Mouse (Mus musculus) forebrain, postnatal 0 days (tissue): ENCODE measurements around the gene Cyp19a1. TPM values are rescaled to one million over a fixed set of nuclear protein-coding genes. Genes with fewer than 3 reads are reported as not detected.

Source experiments
- ATAC-seq: fragments of 200-750 bp; cut with Nextera tagmentation; 2 replicates; pipeline ENCODE4 v1.8.0; 2017; ENCODE audit warnings: mild to moderate bottlenecking, moderate library complexity
- DNase-seq: peaks from one replicate; pipeline ENCODE4 v3.0.0-alpha.2; 2015
- H3K27ac ChIP-seq: fragments of 300-500 bp; sonication (generic); 2 replicates; pipeline ENCODE4 v1.5.1; 2014; ENCODE audit warnings: low read depth, mild to moderate bottlenecking, antibody characterized with exemption, low read length, moderate library complexity, mixed read lengths
- H3K27me3 ChIP-seq: fragments of 300-500 bp; sonication (generic); 2 replicates; pipeline ENCODE4 v1.6.1; 2014; ENCODE audit warnings: mild to moderate bottlenecking, low read length, mixed read lengths; ENCODE audit not compliant: insufficient read depth
- H3K36me3 ChIP-seq: fragments of 300-500 bp; sonication (generic); 2 replicates; pipeline ENCODE4 v1.6.1; 2014; ENCODE audit warnings: mild to moderate bottlenecking, moderate library complexity; ENCODE audit not compliant: insufficient read depth
- H3K4me1 ChIP-seq: fragments of 300-500 bp; sonication (generic); 2 replicates; pipeline ENCODE4 v1.6.1; 2014; ENCODE audit warnings: antibody characterized with exemption; ENCODE audit not compliant: insufficient read depth
- H3K4me2 ChIP-seq: fragments of 300-500 bp; sonication (generic); 2 replicates; pipeline ENCODE4 v1.6.1; 2014; ENCODE audit warnings: low read depth, mild to moderate bottlenecking, moderate library complexity
- H3K4me3 ChIP-seq: fragments of 300-500 bp; sonication (generic); 2 replicates; pipeline ENCODE4 v1.5.1; 2014; ENCODE audit warnings: low read depth, low read length, mixed read lengths
- H3K9ac ChIP-seq: fragments of 300-500 bp; sonication (generic); 2 replicates; pipeline ENCODE4 v1.6.1; 2014; ENCODE audit warnings: mild to moderate bottlenecking
- H3K9me3 ChIP-seq: fragments of 300-500 bp; sonication (generic); 2 replicates; pipeline ENCODE4 v1.6.1; 2016; ENCODE audit warnings: low read length
- CTCF ChIP-seq: sonication (generic); IDR thresholded peaks from 2 replicates; pipeline ENCODE4 v1.5.1; 2016; ENCODE audit warnings: antibody characterized with exemption, control low read depth, low read depth
- WGBS: fragments of 180-500 bp; shearing (Covaris S2); extraction: QIAGEN DNeasy Blood & Tissue Kit; methylation state at CpG from one replicate; pipeline ENCODE4 v1.1.7; 2014; 5-methylcytosine and 5-hydroxymethylcytosine counted together
- polyA plus RNA-seq: library from polyadenylated mRNA; unstranded; fragments of >200 nt; fragmentation: Nextera tagmentation; extraction: Ambion mirVana; gene quantifications from 2 replicates; pipeline ENCODE4 v1.2.1, GENCODE M21; 2015
- total RNA-seq: library from RNA; depleted of rRNA; stranded (reverse); fragments of >200 nt; gene quantifications from 2 replicates; pipeline ENCODE4 v1.2.3, GENCODE M21; 2014; rRNA removed

The Cyp19a1 gene
- 0.38 and 0.52 TPM in 2 replicates for total RNA-seq
- 0.45 and 0.52 TPM in 2 replicates for polyA plus RNA-seq

GRCm38 (mm10) chr9:54268010-54268409 is at the start of gene Cyp19a1:
Cyp19a1 (minus strand) TSS chr9:54268110.
- H3K4me3 ChIP-seq: no peak within 1 kb of the TSS
- no peak within 1 kb of the TSS for H3K9ac ChIP-seq
- no peak for TF ChIP-seq CTCF
- no peaks in the 10 kb centered on the region for H3K27me3 ChIP-seq
- no peaks in the 10 kb centered on the region for H3K36me3 ChIP-seq
- no peaks in the 10 kb centered on the region for H3K4me1 ChIP-seq
- H3K27ac ChIP-seq: no peak within 1 kb of the TSS
- WGBS: 88% methylated on average over 7 of the region's 7 CpGs
- ATAC-seq (no peak), DNase-seq (no peak)
- no peak within 1 kb of the TSS for H3K4me2 ChIP-seq
- H3K9me3 ChIP-seq: no peaks in the 10 kb centered on the region

- WGBS: 74% methylated on average over 9 of the region's 9 CpGs
- TF ChIP-seq CTCF: peak; percentile 36; the same call in 1 of the 2 replicates
- no peak for DNase-seq
- no peak overlapping the region for H3K9ac ChIP-seq
- H3K4me2 ChIP-seq: no peak overlapping the region
- no peaks in the 10 kb centered on the region for H3K27me3 ChIP-seq
- H3K4me3 ChIP-seq: no peak overlapping the region
- no peaks in the 10 kb centered on the region for H3K4me1 ChIP-seq
- H3K36me3 ChIP-seq: no peaks in the 10 kb centered on the region
- no peaks in the 10 kb centered on the region for H3K9me3 ChIP-seq
- no peak overlapping the region for H3K27ac ChIP-seq
- ATAC-seq: no peak
These were observed 48.5 kb upstream of the Cyp19a1 start for GRCm38 (mm10) chr9:54316363-54316762.

GRCm38 (mm10) chr9:54308751-54309358 is 40.9 kb upstream of the Cyp19a1 start:
- H3K9ac ChIP-seq: no peak overlapping the region

GRCm38 (mm10) chr9:54308209-54308608 is 40.3 kb upstream of the Cyp19a1 start:
- ATAC-seq: no peak

More at GRCm38 (mm10) chr9:54308751-54309358, 40.9 kb upstream of the Cyp19a1 start:
- Histone ChIP-seq H3K27ac (no peak overlapping the region), H3K4me2 (no peak overlapping the region), H3K27me3 (no peaks in the 10 kb centered on the region), H3K9me3 (no peaks in the 10 kb centered on the region), H3K4me3 (no peak overlapping the region), H3K4me1 (no peaks in the 10 kb centered on the region), H3K36me3 (no peaks in the 10 kb centered on the region)
- TF ChIP-seq CTCF: no peak
- DNase-seq (no peak), ATAC-seq (peak; percentile 73; the same call in 1 of the 2 replicates)
- 24% methylated on average over 2 of the region's 2 CpGs for WGBS

GRCm38 (mm10) chr9:54301255-54301654 is 33.3 kb upstream of the Cyp19a1 start:
- 78% methylated on average over 4 of the region's 4 CpGs for WGBS
- Histone ChIP-seq H3K4me2 (no peak overlapping the region), H3K27ac (no peak overlapping the region), H3K27me3 (no peaks in the 10 kb centered on the region), H3K9me3 (no peaks in the 10 kb centered on the region), H3K9ac (no peak overlapping the region), H3K4me3 (no peak overlapping the region), H3K36me3 (no peaks in the 10 kb centered on the region), H3K4me1 (no peaks in the 10 kb centered on the region)
- DNase-seq (no peak), ATAC-seq (no peak)
- TF ChIP-seq CTCF: no peak

More at GRCm38 (mm10) chr9:54308209-54308608, 40.3 kb upstream of the Cyp19a1 start:
- no peak for TF ChIP-seq CTCF
- Histone ChIP-seq H3K9me3 (no peaks in the 10 kb centered on the region), H3K4me3 (no peak overlapping the region), H3K4me2 (no peak overlapping the region), H3K9ac (no peak overlapping the region), H3K27me3 (no peaks in the 10 kb centered on the region), H3K27ac (no peak overlapping the region), H3K4me1 (no peaks in the 10 kb centered on the region), H3K36me3 (no peaks in the 10 kb centered on the region)
- WGBS: 74% methylated on average over 1 of the region's 1 CpGs
- no peak for DNase-seq

GRCm38 (mm10) chr9:54299792-54300191 is 31.9 kb upstream of the Cyp19a1 start:
- no peak for ATAC-seq
- Histone ChIP-seq H3K4me1 (no peaks in the 10 kb centered on the region), H3K9ac (no peak overlapping the region), H3K9me3 (no peaks in the 10 kb centered on the region), H3K36me3 (no peaks in the 10 kb centered on the region), H3K27me3 (no peaks in the 10 kb centered on the region), H3K4me2 (no peak overlapping the region), H3K4me3 (no peak overlapping the region), H3K27ac (no peak overlapping the region)
- no peak for TF ChIP-seq CTCF
- no peak for DNase-seq

- no peak overlapping the region for H3K9ac ChIP-seq
- ATAC-seq (no peak), DNase-seq (no peak)
- TF ChIP-seq CTCF: no peak
- H3K9me3 ChIP-seq: no peaks in the 10 kb centered on the region
- H3K27me3 ChIP-seq: no peaks in the 10 kb centered on the region
- no peaks in the 10 kb centered on the region for H3K36me3 ChIP-seq
- H3K4me1 ChIP-seq: no peaks in the 10 kb centered on the region
- H3K4me2 ChIP-seq: no peak overlapping the region
- no peak overlapping the region for H3K27ac ChIP-seq
- H3K4me3 ChIP-seq: no peak overlapping the region
- 93% methylated on average over 3 of the region's 3 CpGs for WGBS
These were observed 31.5 kb upstream of the Cyp19a1 start for GRCm38 (mm10) chr9:54299389-54299788.
